Mouse (Mus musculus) ES-Bruce4 (cell line): ENCODE data around the gene Aars2. TPM values are rescaled to one million over a fixed set of nuclear protein-coding genes. Genes with fewer than 3 reads are reported as not detected.

Source experiments
- H3K27ac ChIP-seq: 2 replicates; pipeline ENCODE4 v1.5.1; 2012; ENCODE audit warnings: low read length, inconsistent platforms; ENCODE audit not compliant: insufficient read depth
- H3K27me3 ChIP-seq: 2 replicates; pipeline ENCODE4 v1.6.1; 2012; ENCODE audit warnings: mild to moderate bottlenecking, low read length, inconsistent platforms; ENCODE audit not compliant: control insufficient read depth, poor library complexity, insufficient read depth, severe bottlenecking
- H3K36me3 ChIP-seq: 2 replicates; pipeline ENCODE4 v1.6.1; 2012; ENCODE audit warnings: inconsistent platforms, mild to moderate bottlenecking, low read length, moderate library complexity; ENCODE audit not compliant: control insufficient read depth, poor library complexity, insufficient read depth, severe bottlenecking
- H3K4me1 ChIP-seq: one replicate; pipeline ENCODE4 v1.8.1; 2011; ENCODE audit warnings: low read length; ENCODE audit not compliant: control insufficient read depth, insufficient read depth
- H3K4me3 ChIP-seq: 2 replicates; pipeline ENCODE4 v1.5.1; 2011; ENCODE audit warnings: low read depth, mild to moderate bottlenecking, low read length
- H3K9ac ChIP-seq: 2 replicates; pipeline ENCODE4 v1.6.1; 2012; ENCODE audit warnings: low read depth, mild to moderate bottlenecking, inconsistent platforms; ENCODE audit not compliant: poor library complexity, severe bottlenecking
- H3K9me3 ChIP-seq: replicated peaks from 2 replicates; pipeline ENCODE4 v1.6.1; 2012; ENCODE audit warnings: mild to moderate bottlenecking, low read length, inconsistent platforms; ENCODE audit not compliant: control insufficient read depth, poor library complexity, insufficient read depth, severe bottlenecking
- CTCF ChIP-seq: IDR thresholded peaks from one replicate; pipeline ENCODE4 v1.8.1; 2011; ENCODE audit warnings: low read depth, low read length
- EP300 ChIP-seq: IDR thresholded peaks from 2 replicates; pipeline ENCODE4 v1.6.1; 2011; ENCODE audit warnings: low read depth, low read length; ENCODE audit not compliant: insufficient read depth
- POLR2A ChIP-seq: IDR thresholded peaks from one replicate; pipeline ENCODE4 v1.8.1; 2011; ENCODE audit warnings: low read length; ENCODE audit not compliant: insufficient read depth
- polyA plus RNA-seq: library from polyadenylated mRNA; stranded (reverse); fragments of >200 nt; gene quantifications from 2 replicates; pipeline ENCODE4 v1.2.4, GENCODE M21; 2011; ENCODE audit warnings: low read depth; ENCODE audit not compliant: missing spikeins, insufficient read depth, insufficient read length

Aars2 gene
- polyA plus RNA-seq, 1 experiment = 18.1 TPM

GRCm38 (mm10) chr17:45550253-45550652 lies 43.6 kb downstream of the Aars2 start:
- Histone ChIP-seq H3K27me3 (no peaks in the 10 kb centered on the region), H3K4me1 (no peaks in the 10 kb centered on the region), H3K9ac (peak overlapping the region; percentile 91), H3K27ac (no peak overlapping the region), H3K9me3 (no peaks in the 10 kb centered on the region), H3K4me3 (no peak overlapping the region), H3K36me3 (no peaks in the 10 kb centered on the region)
- TF ChIP-seq POLR2A (no peak), EP300 (no peak)

DNA sequence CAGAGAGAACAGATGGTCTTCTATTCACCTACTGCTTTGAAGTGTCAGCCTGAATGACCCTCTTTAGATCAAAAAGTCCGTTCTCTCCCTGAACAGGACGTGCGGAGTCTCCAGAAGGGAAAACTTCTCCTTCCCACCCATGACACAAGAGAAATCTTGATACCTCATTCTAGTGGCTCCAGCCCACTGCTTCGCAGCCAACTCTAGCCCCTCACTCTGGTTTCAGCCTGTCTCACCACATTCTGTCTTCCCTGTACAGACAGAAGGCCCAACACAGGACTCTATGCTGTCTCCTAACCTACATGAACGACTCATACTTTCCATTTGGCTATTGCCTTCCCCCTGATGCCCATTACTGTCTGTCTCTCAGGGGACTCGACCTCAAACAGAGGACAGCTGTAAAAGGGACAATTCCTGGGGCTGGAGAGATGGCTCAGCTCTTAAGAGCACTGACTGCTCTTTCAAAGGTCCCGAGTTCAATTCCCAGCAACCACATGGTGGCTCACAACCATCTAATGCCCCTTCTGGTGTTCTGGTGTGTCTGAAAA lies 44.7 kb downstream of the Aars2 start:
- Histone ChIP-seq H3K36me3 (no peaks in the 10 kb centered on the region), H3K4me1 (no peaks in the 10 kb centered on the region), H3K27ac (no peak overlapping the region), H3K4me3 (no peak overlapping the region), H3K9me3 (no peaks in the 10 kb centered on the region), H3K9ac (no peak overlapping the region), H3K27me3 (no peaks in the 10 kb centered on the region)
- TF ChIP-seq EP300 = no peak
- no peak for TF ChIP-seq POLR2A
- TF ChIP-seq CTCF = no peak

GRCm38 (mm10) chr17:45551816-45552451 lies 45.3 kb downstream of the Aars2 start:
- H3K9ac ChIP-seq = no peak overlapping the region
- no peaks in the 10 kb centered on the region for H3K27me3 ChIP-seq
- TF ChIP-seq EP300 (no peak), POLR2A (no peak), CTCF (peak; percentile 91)
- H3K36me3 ChIP-seq = no peaks in the 10 kb centered on the region
- H3K4me1 ChIP-seq = no peaks in the 10 kb centered on the region
- no peak overlapping the region for H3K27ac ChIP-seq
- H3K4me3 ChIP-seq = no peak overlapping the region
- H3K9me3 ChIP-seq = no peaks in the 10 kb centered on the region

DNA sequence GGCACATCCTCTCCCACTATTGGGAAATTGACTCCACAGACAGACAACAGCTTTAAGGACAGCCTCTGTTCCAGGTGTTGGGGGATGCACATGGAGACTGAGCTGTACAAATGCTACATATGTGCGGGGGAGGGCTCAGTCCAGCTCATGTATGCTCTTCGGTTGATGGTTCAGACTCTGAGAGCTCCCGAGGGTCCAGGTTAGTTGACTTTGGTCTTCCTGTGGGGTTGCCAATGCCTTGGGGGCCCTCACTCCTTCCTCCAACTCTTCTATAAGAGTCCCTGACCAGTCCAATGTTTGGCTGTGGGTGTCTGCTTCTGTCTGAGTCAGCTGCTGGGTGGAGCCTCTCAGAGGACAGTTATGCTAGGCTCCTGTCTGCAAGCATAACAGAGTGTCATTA lies 46.4 kb downstream of the Aars2 start:
- TF ChIP-seq POLR2A (no peak), EP300 (no peak), CTCF (no peak)
- Histone ChIP-seq H3K27ac (no peak overlapping the region), H3K9ac (no peak overlapping the region), H3K36me3 (no peaks in the 10 kb centered on the region), H3K27me3 (no peaks in the 10 kb centered on the region), H3K9me3 (no peaks in the 10 kb centered on the region), H3K4me1 (no peaks in the 10 kb centered on the region), H3K4me3 (no peak overlapping the region)

DNA sequence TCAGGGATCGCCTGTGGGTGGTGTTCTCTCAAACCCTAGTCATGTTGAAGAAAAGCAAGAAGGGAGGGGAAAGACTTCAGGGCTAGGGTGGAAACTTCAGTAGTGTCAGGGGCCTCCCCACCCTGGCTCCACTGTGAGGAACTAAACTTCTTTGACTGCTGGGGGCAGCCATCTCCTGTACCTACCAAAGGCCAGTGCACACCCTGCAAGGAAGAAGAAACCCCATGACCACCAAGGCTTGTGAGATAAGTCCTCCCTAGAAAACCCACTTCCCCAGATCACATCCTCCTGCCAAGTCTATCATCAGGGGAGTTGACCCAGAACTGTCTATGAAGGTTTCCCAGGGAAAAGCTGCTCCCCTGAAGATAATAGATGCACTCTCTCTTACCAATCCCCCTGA lies 47.8 kb downstream of the Aars2 start:
- H3K36me3 ChIP-seq = no peaks in the 10 kb centered on the region
- H3K4me1 ChIP-seq = no peaks in the 10 kb centered on the region
- H3K27ac ChIP-seq = no peak overlapping the region
- no peak overlapping the region for H3K4me3 ChIP-seq
- TF ChIP-seq CTCF = no peak
- no peak for TF ChIP-seq POLR2A
- no peak for TF ChIP-seq EP300
- H3K27me3 ChIP-seq = no peaks in the 10 kb centered on the region
- no peaks in the 10 kb centered on the region for H3K9me3 ChIP-seq
- H3K9ac ChIP-seq = no peak overlapping the region

- Histone ChIP-seq H3K4me3 (peak within 1 kb of the TSS; percentile 79), H3K36me3 (no peaks in the 10 kb centered on the region), H3K9ac (peak within 1 kb of the TSS; percentile 78), H3K9me3 (no peaks in the 10 kb centered on the region), H3K4me1 (no peaks in the 10 kb centered on the region), H3K27ac (no peak within 1 kb of the TSS), H3K27me3 (no peaks in the 10 kb centered on the region)
- TF ChIP-seq EP300 (no peak), POLR2A (peak; percentile 45), CTCF (no peak)
Observed at GRCm38 (mm10) chr17:45555452-45556106, 48.9 kb downstream of the Aars2 start, which contains the start of gene Nfkbie. Nfkbie (plus strand) TSS chr17:45555703.
